Mouse (Mus musculus) skeletal muscle tissue, adult 2 months (tissue): ENCODE measurements at regions not wholly inside any gene's neighbourhood (a gene's known extent, or its start where the extent isn't known, plus 50 kb on each side); places are given as distances from the start of the nearest gene placed in this dataset.

Experiments
- DNase-seq: peaks from one replicate; pipeline ENCODE4 v3.0.0-alpha.2; 2012; ENCODE audit warnings: low read depth, low spot score

DNA sequence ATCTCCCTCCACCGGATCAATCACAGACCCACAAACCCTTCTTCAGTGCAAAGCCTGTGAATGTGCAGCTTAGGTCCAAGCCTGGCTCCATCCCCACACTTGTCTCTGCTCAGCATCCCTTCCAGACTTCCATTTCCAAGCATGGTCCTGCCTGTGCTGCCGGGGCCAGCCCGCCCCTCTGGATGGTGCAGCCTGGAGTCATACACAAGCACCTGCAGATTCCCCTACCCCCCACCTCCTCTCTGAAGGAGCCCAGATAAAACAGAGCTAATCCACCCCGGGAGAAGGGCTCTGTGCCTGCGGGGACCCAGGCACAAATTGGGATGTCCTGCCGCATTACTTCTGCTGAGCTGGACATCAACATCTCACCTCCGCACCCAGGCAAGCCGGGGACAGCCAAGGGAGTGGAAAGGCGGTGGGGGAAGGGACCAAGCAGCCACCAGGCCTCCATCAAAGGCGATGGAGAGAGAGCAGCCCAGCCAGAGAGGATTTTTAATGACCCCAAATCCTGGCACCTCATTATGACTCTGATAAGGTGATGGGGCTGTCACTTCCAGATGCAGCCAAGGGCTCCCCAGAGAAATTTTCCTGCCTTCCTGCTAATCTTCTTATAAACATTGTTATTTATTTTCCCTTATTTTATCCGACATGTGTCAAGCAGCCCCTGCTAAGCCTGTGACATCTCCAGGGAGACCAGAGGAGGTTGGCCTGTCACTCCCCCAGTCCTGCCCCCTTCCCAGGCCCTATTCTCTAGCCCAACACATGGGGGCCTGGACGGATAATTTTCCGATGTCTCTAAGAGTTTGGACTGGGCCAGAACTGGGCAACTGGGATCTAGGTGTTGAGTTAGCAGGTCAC, 105.5 kb upstream of the Unc5b start:
- no peak for DNase-seq

GRCm38 (mm10) chr10:60934297-60935286, 103.2 kb upstream of the Unc5b start:
- peak; percentile 65 for DNase-seq

DNA sequence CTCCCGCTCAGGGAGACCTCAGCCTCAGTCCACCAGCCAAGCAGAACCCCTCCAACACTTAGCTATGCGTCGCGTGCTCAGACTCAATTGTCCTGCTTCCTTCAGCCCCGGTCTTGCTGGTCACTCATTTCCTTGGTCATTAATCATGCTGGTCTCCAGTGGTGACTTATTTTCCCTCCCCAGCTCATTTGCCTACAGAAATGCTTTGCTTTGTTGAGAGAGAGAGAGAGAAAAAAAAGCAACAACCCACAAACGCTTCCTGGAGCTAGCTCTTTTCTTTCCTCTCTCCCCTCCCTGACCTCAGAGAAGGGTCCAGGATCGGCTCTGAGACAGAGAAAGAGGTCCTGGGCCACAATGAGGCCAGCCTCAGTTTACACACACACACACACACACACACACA, 102.5 kb upstream of the Unc5b start:
- no peak for DNase-seq

- no peak for DNase-seq
These were observed 101.5 kb upstream of the Unc5b start for GRCm38 (mm10) chr10:60932855-60933254.

- DNase-seq, result no peak
These were observed 100.6 kb upstream of the Unc5b start for GRCm38 (mm10) chr10:60931891-60932378.

- no peak for DNase-seq
These were observed 97.3 kb upstream of the Unc5b start for GRCm38 (mm10) chr10:60928646-60929045.

DNA sequence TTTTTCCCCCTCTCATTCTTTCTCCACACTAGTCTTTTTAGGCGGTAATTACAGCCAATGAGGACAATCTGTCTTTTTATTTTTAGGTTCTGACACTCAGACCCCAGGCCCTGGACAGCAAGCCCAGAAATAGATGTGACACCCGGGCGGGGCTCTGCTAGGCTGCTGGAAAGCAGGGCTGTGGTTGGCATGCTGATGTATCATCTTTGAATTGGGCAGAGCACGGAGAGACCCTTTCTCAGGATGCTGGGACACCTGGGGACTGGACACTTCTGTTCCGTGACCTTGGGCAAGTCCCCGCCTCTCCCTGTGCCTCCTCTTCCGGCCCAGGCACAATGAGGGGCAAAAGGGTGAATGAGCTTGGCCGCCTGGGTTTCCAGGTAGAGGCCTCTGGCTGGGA, 96.8 kb upstream of the Unc5b start:
- no peak for DNase-seq

DNA sequence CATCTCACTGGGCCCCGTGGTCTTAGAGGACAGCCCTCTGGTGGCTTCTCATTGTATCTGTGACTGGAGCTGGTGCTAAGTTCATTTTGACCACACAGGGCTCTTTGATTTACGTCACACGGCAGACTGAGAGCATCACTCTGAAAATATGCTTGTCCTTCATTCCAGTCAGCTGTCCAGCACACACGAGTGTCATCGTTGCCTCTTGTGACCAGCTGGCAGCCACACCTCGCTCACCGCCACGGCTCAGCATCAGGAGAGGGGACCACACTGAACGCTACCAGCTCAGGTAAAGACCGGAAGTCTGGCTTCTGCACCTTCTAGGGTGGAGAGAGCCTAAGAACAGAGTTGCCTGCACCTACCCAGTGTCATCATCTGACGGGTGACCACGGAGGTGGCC, 95.3 kb upstream of the Unc5b start:
- no peak for DNase-seq

DNA sequence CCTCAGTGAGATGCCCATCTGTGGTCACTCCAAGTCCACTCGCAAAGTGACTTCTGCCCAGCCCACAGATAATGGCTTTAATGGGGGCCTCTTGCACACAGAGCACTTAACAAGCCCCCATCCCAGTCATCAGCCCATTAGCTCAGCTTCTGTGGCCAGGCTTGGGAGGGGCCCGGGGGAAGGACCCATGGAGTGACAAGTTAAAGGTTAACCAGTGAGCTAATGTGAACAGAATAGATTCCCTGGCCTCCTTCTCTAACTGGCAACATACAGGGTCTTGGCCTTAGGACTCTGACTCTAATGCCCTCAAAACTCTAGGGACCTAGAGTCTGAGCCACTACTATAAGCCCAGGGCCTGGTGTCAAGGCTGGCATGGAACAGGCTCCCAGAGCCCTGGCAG, 94.3 kb upstream of the Unc5b start:
- no peak for DNase-seq

GRCm38 (mm10) chr10:60925198-60925597, 93.8 kb upstream of the Unc5b start:
- DNase-seq, result no peak

- DNase-seq, result no peak
These were observed 92.4 kb upstream of the Unc5b start for GRCm38 (mm10) chr10:60923806-60924205.

DNA sequence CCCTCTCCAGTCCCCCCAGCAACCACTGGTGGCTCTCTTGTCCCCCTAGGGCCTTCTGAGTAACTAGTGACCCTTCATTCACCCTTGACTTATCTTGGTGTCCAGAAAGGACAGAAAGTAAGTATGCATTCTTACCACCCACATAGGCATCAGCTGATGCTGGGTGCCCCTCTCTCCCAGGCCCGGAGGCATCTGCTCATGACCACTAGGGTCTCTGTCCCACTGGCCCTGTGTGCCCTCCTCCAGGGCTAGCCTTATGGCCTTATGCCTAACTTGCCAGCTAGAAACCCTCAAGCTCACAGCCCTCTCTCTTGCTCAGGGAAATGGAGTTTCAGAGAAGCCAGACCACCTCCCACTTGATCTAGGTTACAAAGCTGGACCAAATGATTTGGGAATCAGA, 89.2 kb upstream of the Unc5b start:
- no peak for DNase-seq

- DNase-seq, result no peak
These were observed 86.6 kb upstream of the Unc5b start for GRCm38 (mm10) chr10:60918020-60918419.

DNA sequence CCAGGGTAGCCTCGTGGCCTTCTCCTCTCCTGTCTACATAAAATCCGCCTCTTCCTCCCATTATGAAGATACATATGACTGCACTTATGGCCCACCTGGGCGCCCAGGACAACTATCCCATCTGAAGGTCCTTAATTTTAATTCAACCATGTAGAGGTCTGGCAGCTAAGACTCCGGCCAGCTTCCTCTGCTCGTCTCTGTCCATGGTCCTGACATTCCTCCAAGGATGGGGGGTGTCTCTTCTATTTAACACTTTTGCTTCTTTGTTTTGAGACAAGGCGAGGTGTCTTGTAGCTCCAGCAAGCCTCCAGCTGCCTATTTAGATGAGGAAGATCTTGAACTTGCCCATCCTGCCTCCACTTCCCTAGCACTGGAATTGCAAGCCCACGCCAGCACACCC, 83.0 kb upstream of the Unc5b start:
- no peak for DNase-seq

- DNase-seq, result no peak
These were observed 82.1 kb upstream of the Unc5b start for GRCm38 (mm10) chr10:60913456-60913900.

- DNase-seq, result no peak
These were observed 73.0 kb upstream of the Unc5b start for GRCm38 (mm10) chr10:60904351-60904750.

DNA sequence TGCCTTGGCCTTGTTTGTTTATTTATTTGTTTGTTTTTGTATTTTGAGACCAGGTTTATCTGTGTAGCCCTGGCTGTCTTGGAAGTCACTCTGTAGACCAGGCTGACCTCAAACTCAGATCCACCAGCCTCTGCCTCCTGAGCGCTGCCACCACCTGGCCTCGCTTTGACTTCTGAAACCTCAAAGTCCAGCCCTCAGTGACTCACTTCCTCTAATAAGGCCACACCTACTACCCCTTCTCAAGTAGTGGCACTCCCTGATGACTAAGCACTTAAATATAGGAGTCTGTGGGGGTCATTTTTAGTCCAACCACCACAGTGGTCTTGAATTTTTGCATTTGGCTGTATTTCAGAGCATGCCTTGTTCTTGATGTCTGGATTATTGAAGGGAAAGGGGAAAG, 69.6 kb upstream of the Unc5b start:
- no peak for DNase-seq

DNA sequence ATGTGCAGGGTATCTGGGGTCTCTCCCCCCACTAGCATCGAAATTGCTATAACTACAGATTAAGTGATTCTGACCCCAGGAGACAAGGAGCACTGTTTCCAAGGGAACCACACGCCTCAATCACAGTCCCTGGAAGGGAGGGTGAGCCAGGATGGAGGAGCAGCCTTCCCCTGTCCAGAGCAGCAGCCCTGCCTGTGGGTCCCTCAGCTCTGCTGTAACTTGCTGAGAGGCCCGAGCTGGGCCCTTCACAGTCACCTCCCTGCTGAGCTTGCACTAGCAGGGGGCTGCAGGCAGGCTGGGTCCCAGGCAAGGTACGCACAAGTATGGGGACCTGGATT, 62.4 kb upstream of the Unc5b start:
- no peak for DNase-seq

- no peak for DNase-seq
These were observed 61.9 kb upstream of the Unc5b start for GRCm38 (mm10) chr10:60893130-60893809.

DNA sequence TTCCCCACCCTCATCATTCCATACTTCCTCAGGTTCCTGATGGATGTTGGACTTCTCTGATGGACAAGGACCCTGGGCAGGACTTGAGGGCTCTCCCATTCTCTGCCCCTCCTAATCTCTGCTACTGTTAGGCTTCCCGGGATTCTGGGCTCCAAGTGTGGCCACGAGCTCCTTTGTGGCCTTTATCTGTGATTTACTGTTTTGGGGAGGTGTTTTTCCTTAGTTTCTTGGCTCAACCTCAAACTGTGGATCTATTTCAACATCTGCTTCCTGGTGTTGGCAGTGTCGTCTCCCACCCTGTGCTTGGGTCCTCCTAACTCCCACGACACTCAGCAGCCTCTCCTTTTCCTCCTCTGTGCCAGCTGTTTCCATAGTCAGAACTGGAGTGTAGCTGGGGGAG, 61.3 kb upstream of the Unc5b start:
- DNase-seq, result no peak

DNA sequence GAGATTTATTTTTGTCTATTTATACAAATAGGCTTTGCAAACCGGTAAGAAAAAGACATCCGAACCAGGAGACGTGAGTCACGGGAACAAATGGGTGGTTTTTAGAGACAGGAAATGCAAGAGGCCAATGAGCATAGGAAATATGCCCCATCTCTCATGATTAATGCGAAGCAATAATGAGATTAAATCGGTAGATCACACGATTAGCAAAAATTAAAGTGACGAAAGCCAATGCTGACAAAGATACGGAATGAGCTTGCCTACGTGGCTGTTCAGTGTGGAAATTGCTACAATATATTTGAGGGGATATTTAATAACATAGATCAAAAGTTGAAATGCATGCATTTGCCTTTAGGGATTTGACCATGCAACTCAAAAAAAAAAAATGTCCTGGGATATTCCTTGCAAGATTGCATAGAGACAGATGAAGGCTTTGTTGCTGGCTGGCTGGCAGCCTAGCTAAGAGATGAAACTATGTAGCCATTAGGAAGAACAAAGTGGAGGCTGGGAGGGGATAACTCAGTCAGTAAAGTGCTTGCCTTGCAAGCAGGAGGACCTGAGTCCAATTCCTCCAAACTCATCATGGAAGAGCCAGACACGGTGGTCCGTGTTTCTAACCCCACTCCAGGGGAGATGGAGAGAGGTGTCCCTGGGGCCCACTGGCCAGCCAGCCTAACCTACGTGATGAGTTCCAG, 60.2 kb upstream of the Unc5b start:
- DNase-seq, result no peak
